ENCODE assay signal across 8 mouse cellular contexts in the genomic region with DNA sequence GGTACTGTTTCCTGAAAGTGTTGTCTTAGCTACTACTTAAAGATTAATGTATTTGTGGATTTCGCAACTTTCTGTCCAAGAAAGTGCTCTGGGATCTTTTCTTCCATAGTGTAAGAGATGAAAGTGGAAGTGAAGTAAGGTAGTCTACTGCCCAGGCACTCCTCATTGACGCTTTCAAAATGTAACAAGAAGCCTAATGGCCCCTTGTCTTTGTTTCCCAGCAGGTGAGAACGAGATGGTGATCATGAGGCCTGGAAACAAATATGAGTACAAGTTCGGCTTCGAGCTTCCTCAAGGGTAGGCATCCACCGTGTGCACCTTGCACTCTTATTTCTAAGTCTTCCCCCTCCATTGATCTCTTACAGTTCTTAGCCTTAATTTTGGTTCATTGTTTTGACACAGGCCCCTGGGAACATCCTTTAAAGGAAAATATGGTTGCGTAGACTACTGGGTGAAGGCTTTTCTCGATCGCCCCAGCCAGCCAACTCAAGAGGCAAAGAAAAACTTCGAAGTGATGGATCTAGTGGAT. TPM values are rescaled to one million over a fixed set of nuclear protein-coding genes. Genes with fewer than 3 reads are reported as not detected.
DNase-seq lines count a peak whose midpoint lies in the region; TF ChIP-seq lines count a peak whose summit lies in the region.

No protein-coding gene starts in this region.

- H3K4me1 ChIP-seq in bone marrow, adult 2 months (ENCODE audit: control insufficient read depth, insufficient read depth, low read length) = peaks cover 3% of the 10 kb centered on the region
- H3K4me1 ChIP-seq in hindbrain, embryonic 10.5 days (replicated peaks) = peaks cover 53% of the 10 kb centered on the region

- H3K9me3 ChIP-seq in hindbrain, embryonic 10.5 days = no peaks in the 10 kb centered on the region

- peak overlapping the region; percentile 93 for H3K27ac ChIP-seq in bone marrow, adult 2 months (ENCODE audit: control insufficient read depth, insufficient read depth, low read depth, low read length, poor library complexity)
- H3K27ac ChIP-seq in hindbrain, embryonic 10.5 days = peak overlapping the region; percentile 92
- H3K27ac ChIP-seq in macrophage = peak overlapping the region; percentile 100

- peaks cover 66% of the 10 kb centered on the region for H3K79me2 ChIP-seq in macrophage (ENCODE audit: inconsistent target)

- TF ChIP-seq CTCF in bone marrow, adult 2 months (IDR thresholded peaks at IDR 0.05; ENCODE audit: control insufficient read depth, insufficient read depth, low read length) = no peak

- no peaks in the 10 kb centered on the region for H3K27me3 ChIP-seq in hindbrain, embryonic 10.5 days (ENCODE audit: insufficient read depth, poor library complexity, severe bottlenecking)

- no peak for TF ChIP-seq POLR2A in bone marrow, adult 2 months (IDR thresholded peaks at IDR 0.05; ENCODE audit: borderline replicate concordance, control insufficient read depth, low read depth, low read length)

- peak; percentile 35 for DNase-seq in kidney, adult 9 months
- DNase-seq in kidney, postnatal 4 days = no peak
- no peak for DNase-seq in hindbrain, embryonic 10.5 days (ENCODE audit: low spot score)
- DNase-seq in yolk sac, embryonic 10.5 days (ENCODE audit: low spot score) = no peak
- no peak for DNase-seq in layer of hippocampus, adult 11-12 months (ENCODE audit: low spot score)
- no peak for DNase-seq in Muller cell, postnatal 12 days (ENCODE audit: inconsistent ontology term)

- peaks cover 24% of the 10 kb centered on the region for H3K36me3 ChIP-seq in hindbrain, embryonic 10.5 days
- H3K36me3 ChIP-seq in macrophage (ENCODE audit: inconsistent target) = peaks cover 17% of the 10 kb centered on the region; the same call in 1 of the 2 replicates

- peak overlapping the region; percentile 92 for H3K4me3 ChIP-seq in bone marrow, adult 2 months (replicated peaks; ENCODE audit: control insufficient read depth, low read depth, low read length)
- peak overlapping the region; percentile 75 for H3K4me3 ChIP-seq in hindbrain, embryonic 10.5 days
- peak overlapping the region; percentile 98 for H3K4me3 ChIP-seq in macrophage (ENCODE audit: inconsistent target)

- WGBS in bone marrow, adult 2 months = 2% methylated on average over 10 of the region's 10 CpGs
- WGBS in hindbrain, embryonic 10.5 days = 55% methylated on average over 10 of the region's 10 CpGs
- 3% methylated on average over 10 of the region's 10 CpGs for WGBS in macrophage (ENCODE audit: missing documents)

RNA-seq across cellular contexts. Expression of gene Txnip, which starts 1.0 kb away (rescaled TPM):
- polyA plus RNA-seq in bone marrow, adult 2 months (2011; ENCODE audit: insufficient read depth, insufficient read length, low replicate concordance, missing spikeins) = 104 and 163 TPM in 2 replicates
- 36.3 and 38.1 TPM in 2 replicates for polyA plus RNA-seq in hindbrain, embryonic 10.5 days (2016; fragmentation: Nextera tagmentation; extraction: Ambion mirVana)
- 100 to 1,000 TPM in 9 of 26 experiments, 10 to 100 TPM in 16, 1 to 10 TPM in 1; 8.8 to 741 (median 70.0) TPM for total RNA-seq in macrophage (2018; cell fraction: chromatin; rRNA removed)
- total RNA-seq in macrophage (2018; cell fraction: cytosol; rRNA removed) = 100 to 1,000 TPM in 16 of 26 experiments, 10 to 100 TPM in 10; 12.9 to 504 (median 163) TPM
- 100 to 1,000 TPM in 11 of 26 experiments, 10 to 100 TPM in 15; 14.5 to 587 (median 82.2) TPM for total RNA-seq in macrophage (2018; cell fraction: nucleus; rRNA removed)
- 198 to 536 TPM (median 239 TPM) in 3 replicates for polyA plus RNA-seq in macrophage (2018)

RNA-seq across cellular contexts. Expression of gene Gm16253, which starts 18.1 kb away (rescaled TPM):
- polyA plus RNA-seq in bone marrow, adult 2 months (2011; ENCODE audit: insufficient read depth, insufficient read length, low replicate concordance, missing spikeins) = not detected in 2 replicates
- polyA plus RNA-seq in hindbrain, embryonic 10.5 days (2016; fragmentation: Nextera tagmentation; extraction: Ambion mirVana) = 0.55 and 0.93 TPM in 2 replicates
- total RNA-seq in macrophage (2018; cell fraction: chromatin; rRNA removed) = not detected
- total RNA-seq in macrophage (2018; cell fraction: cytosol; rRNA removed) = under 1 TPM in 8 of 26 experiments, not detected in 18; 0.19 to 0.52 (median 0.36) TPM
- not detected for total RNA-seq in macrophage (2018; cell fraction: nucleus; rRNA removed)
- not detected in 3 replicates for polyA plus RNA-seq in macrophage (2018)

RNA-seq across cellular contexts. Expression of gene Hfe2, which starts 33.8 kb away (rescaled TPM):
- polyA plus RNA-seq in bone marrow, adult 2 months (2011; ENCODE audit: insufficient read depth, insufficient read length, low replicate concordance, missing spikeins) = 0.75 TPM in 1 of 2 replicates, not detected in the other
- polyA plus RNA-seq in hindbrain, embryonic 10.5 days (2016; fragmentation: Nextera tagmentation; extraction: Ambion mirVana) = 0.89 and 2.2 TPM in 2 replicates
- not detected for total RNA-seq in macrophage (2018; cell fraction: chromatin; rRNA removed)
- not detected for total RNA-seq in macrophage (2018; cell fraction: cytosol; rRNA removed)
- total RNA-seq in macrophage (2018; cell fraction: nucleus; rRNA removed) = not detected
- not detected in 3 replicates for polyA plus RNA-seq in macrophage (2018)

RNA-seq across cellular contexts. Expression of gene Polr3gl, which starts 35.2 kb away (rescaled TPM):
- polyA plus RNA-seq in bone marrow, adult 2 months (2011; ENCODE audit: insufficient read depth, insufficient read length, low replicate concordance, missing spikeins) = 61.0 and 72.3 TPM in 2 replicates
- polyA plus RNA-seq in hindbrain, embryonic 10.5 days (2016; fragmentation: Nextera tagmentation; extraction: Ambion mirVana) = 25.3 and 29.4 TPM in 2 replicates
- 100 to 1,000 TPM in 4 of 26 experiments, 10 to 100 TPM in 22; 12.2 to 172 (median 71.1) TPM for total RNA-seq in macrophage (2018; cell fraction: chromatin; rRNA removed)
- total RNA-seq in macrophage (2018; cell fraction: cytosol; rRNA removed) = 10 to 100 TPM; 19.2 to 53.8 (median 30.2) TPM
- 10 to 100 TPM; 16.6 to 93.9 (median 44.1) TPM for total RNA-seq in macrophage (2018; cell fraction: nucleus; rRNA removed)
- polyA plus RNA-seq in macrophage (2018) = 31.8 to 127 TPM (median 41.1 TPM) in 3 replicates

RNA-seq across cellular contexts. Expression of gene Ankrd34a, which starts 37.7 kb away (rescaled TPM):
- not detected in 2 replicates for polyA plus RNA-seq in bone marrow, adult 2 months (2011; ENCODE audit: insufficient read depth, insufficient read length, low replicate concordance, missing spikeins)
- 0.92 and 1.5 TPM in 2 replicates for polyA plus RNA-seq in hindbrain, embryonic 10.5 days (2016; fragmentation: Nextera tagmentation; extraction: Ambion mirVana)
- total RNA-seq in macrophage (2018; cell fraction: chromatin; rRNA removed) = under 1 TPM in 1 of 26 experiments, not detected in 25; 0.32 TPM
- under 1 TPM in 10 of 26 experiments, not detected in 16; 0.03 to 0.22 (median 0.09) TPM for total RNA-seq in macrophage (2018; cell fraction: cytosol; rRNA removed)
- total RNA-seq in macrophage (2018; cell fraction: nucleus; rRNA removed) = under 1 TPM in 2 of 26 experiments, not detected in 24; 0.29 to 0.31 TPM
- polyA plus RNA-seq in macrophage (2018) = 0.07 to 0.15 TPM in 2 of 3 replicates, not detected in the other
